Mouse (Mus musculus) neural tube, embryonic 11.5 days (tissue): ENCODE data around the gene Dst. TPM values are rescaled to one million over a fixed set of nuclear protein-coding genes. Genes with fewer than 3 reads are reported as not detected.

ENCODE experiments used
- ATAC-seq: fragments of 200-750 bp; cut with Nextera tagmentation; 2 replicates; pipeline ENCODE4 v1.8.0; 2017; ENCODE audit warnings: moderate number of reproducible peaks, mild to moderate bottlenecking, moderate TSS enrichment, moderate library complexity; ENCODE audit not compliant: insufficient read depth, low FRiP score, low TSS enrichment
- DNase-seq: peaks from one replicate; pipeline ENCODE4 v3.0.0-alpha.2; 2015; ENCODE audit warnings: low spot score
- H3K27ac ChIP-seq: fragments of 300-500 bp; sonication (generic); 2 replicates; pipeline ENCODE4 v1.5.1; 2014; ENCODE audit warnings: low read depth, mild to moderate bottlenecking, low read length
- H3K27me3 ChIP-seq: fragments of 300-500 bp; sonication (generic); 2 replicates; pipeline ENCODE4 v1.6.1; 2014; ENCODE audit warnings: mild to moderate bottlenecking, low read length, mixed read lengths; ENCODE audit not compliant: control insufficient read depth, insufficient read depth
- H3K36me3 ChIP-seq: fragments of 300-500 bp; sonication (generic); 2 replicates; pipeline ENCODE4 v1.6.1; 2014; ENCODE audit warnings: mild to moderate bottlenecking, low read length, moderate library complexity, mixed read lengths; ENCODE audit not compliant: control insufficient read depth, insufficient read depth
- H3K4me1 ChIP-seq: fragments of 300-500 bp; sonication (generic); 2 replicates; pipeline ENCODE4 v1.6.1; 2014; ENCODE audit warnings: low read length, mixed read lengths; ENCODE audit not compliant: control insufficient read depth, insufficient read depth
- H3K4me2 ChIP-seq: fragments of 300-500 bp; sonication (generic); 2 replicates; pipeline ENCODE4 v1.6.1; 2014; ENCODE audit warnings: low read depth, mild to moderate bottlenecking, moderate library complexity
- H3K4me3 ChIP-seq: fragments of 300-500 bp; sonication (generic); 2 replicates; pipeline ENCODE4 v1.5.1; 2014; ENCODE audit warnings: low read depth, low read length
- H3K9ac ChIP-seq: fragments of 300-500 bp; sonication (generic); 2 replicates; pipeline ENCODE4 v1.6.1; 2014; ENCODE audit warnings: mild to moderate bottlenecking, low read length
- H3K9me3 ChIP-seq: fragments of 300-500 bp; sonication (generic); 2 replicates; pipeline ENCODE4 v1.6.1; 2016; ENCODE audit warnings: low read length; ENCODE audit not compliant: control insufficient read depth
- WGBS: fragments of 180-500 bp; shearing (Covaris S2); extraction: QIAGEN DNeasy Blood & Tissue Kit; methylation state at CpG from one replicate; pipeline ENCODE4 v1.1.7; 2014; 5-methylcytosine and 5-hydroxymethylcytosine counted together
- polyA plus RNA-seq: library from polyadenylated mRNA; unstranded; fragments of >200 nt; fragmentation: Nextera tagmentation; extraction: Ambion mirVana; gene quantifications from 2 replicates; pipeline ENCODE4 v1.2.1, GENCODE M21; 2014

Dst gene
- polyA plus RNA-seq, 1 experiment from 2014 or later = 46.2 TPM

- Histone ChIP-seq H3K4me2 (no peak overlapping the region), H3K36me3 (no peaks in the 10 kb centered on the region), H3K4me1 (no peaks in the 10 kb centered on the region), H3K4me3 (no peak overlapping the region), H3K27me3 (no peaks in the 10 kb centered on the region), H3K9me3 (no peaks in the 10 kb centered on the region), H3K9ac (no peak overlapping the region), H3K27ac (no peak overlapping the region)
- WGBS = 88% methylated on average over 5 of the region's 5 CpGs
- DNase-seq = no peak
- ATAC-seq = no peak
Observed at GRCm38 (mm10) chr1:34125148-34125547, 217.1 kb downstream of the Dst start.

GRCm38 (mm10) chr1:34127714-34128474 is 219.9 kb downstream of the Dst start:
- Histone ChIP-seq H3K27ac (no peak overlapping the region), H3K4me3 (no peak overlapping the region), H3K9ac (no peak overlapping the region), H3K4me2 (no peak overlapping the region), H3K36me3 (no peaks in the 10 kb centered on the region), H3K9me3 (no peaks in the 10 kb centered on the region), H3K27me3 (no peaks in the 10 kb centered on the region), H3K4me1 (no peaks in the 10 kb centered on the region)
- 50% methylated on average over 15 of the region's 15 CpGs for WGBS
- DNase-seq = no peak
- ATAC-seq = no peak

- H3K9ac ChIP-seq = no peak overlapping the region
- H3K27me3 ChIP-seq = no peaks in the 10 kb centered on the region
- 82% methylated on average over 2 of the region's 2 CpGs for WGBS
- H3K4me3 ChIP-seq = no peak overlapping the region
- no peaks in the 10 kb centered on the region for H3K36me3 ChIP-seq
- ATAC-seq (no peak), DNase-seq (no peak)
- no peaks in the 10 kb centered on the region for H3K9me3 ChIP-seq
- no peak overlapping the region for H3K4me2 ChIP-seq
- no peak overlapping the region for H3K27ac ChIP-seq
- no peaks in the 10 kb centered on the region for H3K4me1 ChIP-seq
Observed at GRCm38 (mm10) chr1:34128796-34129195, 220.8 kb downstream of the Dst start.

- H3K9me3 ChIP-seq = no peaks in the 10 kb centered on the region
- no peaks in the 10 kb centered on the region for H3K27me3 ChIP-seq
- no peak overlapping the region for H3K4me2 ChIP-seq
- no peaks in the 10 kb centered on the region for H3K36me3 ChIP-seq
- no peaks in the 10 kb centered on the region for H3K4me1 ChIP-seq
- WGBS = 69% methylated on average over 9 of the region's 9 CpGs
- DNase-seq = no peak
- H3K4me3 ChIP-seq = no peak overlapping the region
- no peak overlapping the region for H3K9ac ChIP-seq
- no peak overlapping the region for H3K27ac ChIP-seq
- no peak for ATAC-seq
Observed at GRCm38 (mm10) chr1:34129691-34130090, 221.7 kb downstream of the Dst start.

- Histone ChIP-seq H3K27me3 (no peaks in the 10 kb centered on the region), H3K4me2 (no peak overlapping the region), H3K9me3 (no peaks in the 10 kb centered on the region), H3K27ac (no peak overlapping the region), H3K4me1 (no peaks in the 10 kb centered on the region), H3K9ac (no peak overlapping the region), H3K36me3 (no peaks in the 10 kb centered on the region), H3K4me3 (no peak overlapping the region)
- WGBS = 75% methylated on average over 10 of the region's 10 CpGs
- ATAC-seq (no peak), DNase-seq (no peak)
Observed at GRCm38 (mm10) chr1:34130804-34131203, 222.8 kb downstream of the Dst start.

- WGBS = 89% methylated on average over 16 of the region's 16 CpGs
Observed at GRCm38 (mm10) chr1:34132875-34133274, 224.8 kb downstream of the Dst start.

GRCm38 (mm10) chr1:34135535-34135934 is 227.5 kb downstream of the Dst start:
- no peaks in the 10 kb centered on the region for H3K9me3 ChIP-seq
- H3K27me3 ChIP-seq = no peaks in the 10 kb centered on the region
- DNase-seq = no peak
- H3K4me1 ChIP-seq = no peaks in the 10 kb centered on the region
- no peak for ATAC-seq
- H3K4me2 ChIP-seq = no peak overlapping the region
- H3K27ac ChIP-seq = no peak overlapping the region
- WGBS = 94% methylated on average over 3 of the region's 3 CpGs
- no peaks in the 10 kb centered on the region for H3K36me3 ChIP-seq
- no peak overlapping the region for H3K9ac ChIP-seq
- no peak overlapping the region for H3K4me3 ChIP-seq

More at GRCm38 (mm10) chr1:34132875-34133274, 224.8 kb downstream of the Dst start:
- Histone ChIP-seq H3K4me3 (no peak overlapping the region), H3K36me3 (no peaks in the 10 kb centered on the region), H3K4me2 (no peak overlapping the region), H3K9me3 (no peaks in the 10 kb centered on the region), H3K27me3 (no peaks in the 10 kb centered on the region), H3K27ac (no peak overlapping the region), H3K9ac (no peak overlapping the region), H3K4me1 (no peaks in the 10 kb centered on the region)
- DNase-seq (no peak), ATAC-seq (no peak)

- H3K4me3 ChIP-seq = no peak overlapping the region
- H3K36me3 ChIP-seq = no peaks in the 10 kb centered on the region
- no peak overlapping the region for H3K4me2 ChIP-seq
- H3K9me3 ChIP-seq = no peaks in the 10 kb centered on the region
- 79% methylated on average over 13 of the region's 13 CpGs for WGBS
- no peak overlapping the region for H3K27ac ChIP-seq
- H3K4me1 ChIP-seq = 0 out of 2 replicates have a peak, but pooled peaks cover 4% of the 10 kb centered on the region
- H3K9ac ChIP-seq = no peak overlapping the region
- no peak for DNase-seq
- H3K27me3 ChIP-seq = no peaks in the 10 kb centered on the region
- no peak for ATAC-seq
Observed at GRCm38 (mm10) chr1:34139191-34139853, 231.3 kb downstream of the Dst start.
